Mouse (Mus musculus) liver, embryonic 15.5 days (tissue): Measurements from ENCODE around the gene Bsdc1. TPM values are rescaled to one million over a fixed set of nuclear protein-coding genes. Genes with fewer than 3 reads are reported as not detected.
A peak's percentile ranks its signal among the peaks of the same experiment; 100 is the strongest.

Experiments used
- ATAC-seq: fragments of 200-750 bp; cut with Nextera tagmentation; 2 replicates; pipeline ENCODE4 v1.8.0; 2017; ENCODE audit warnings: moderate number of reproducible peaks, mild to moderate bottlenecking, moderate library complexity; ENCODE audit not compliant: insufficient read depth
- H3K27ac ChIP-seq: fragments of 300-500 bp; sonication (generic); replicated peaks from 2 replicates; pipeline ENCODE4 v1.5.1; 2015; ENCODE audit warnings: mild to moderate bottlenecking, inconsistent platforms
- H3K27me3 ChIP-seq: fragments of 300-500 bp; sonication (generic); 2 replicates; pipeline ENCODE4 v1.6.1; 2015; ENCODE audit warnings: mild to moderate bottlenecking, inconsistent platforms
- H3K36me3 ChIP-seq: fragments of 300-500 bp; sonication (generic); replicated peaks from 2 replicates; pipeline ENCODE4 v1.6.1; 2015; ENCODE audit warnings: moderate library complexity, mild to moderate bottlenecking, inconsistent platforms
- H3K4me1 ChIP-seq: fragments of 300-500 bp; sonication (generic); replicated peaks from 2 replicates; pipeline ENCODE4 v1.6.1; 2015; ENCODE audit warnings: inconsistent platforms
- H3K4me2 ChIP-seq: fragments of 300-500 bp; sonication (generic); 2 replicates; pipeline ENCODE4 v1.6.1; 2015; ENCODE audit warnings: moderate library complexity, mild to moderate bottlenecking, inconsistent platforms
- H3K4me3 ChIP-seq: fragments of 300-500 bp; sonication (generic); replicated peaks from 2 replicates; pipeline ENCODE4 v1.5.1; 2015; ENCODE audit warnings: mild to moderate bottlenecking, inconsistent platforms
- H3K9ac ChIP-seq: fragments of 300-500 bp; sonication (generic); 2 replicates; pipeline ENCODE4 v1.6.1; 2015; ENCODE audit warnings: moderate library complexity, mild to moderate bottlenecking, inconsistent platforms
- H3K9me3 ChIP-seq: fragments of 300-500 bp; sonication (generic); replicated peaks from 2 replicates; pipeline ENCODE4 v1.6.1; 2016; ENCODE audit warnings: inconsistent platforms
- WGBS: fragments of 180-500 bp; shearing (Covaris S2); methylation state at CpG from one replicate; pipeline ENCODE4 v1.1.7; 2015; ENCODE audit warnings: mixed read lengths; ENCODE audit not compliant: insufficient replicate concordance; 5-methylcytosine and 5-hydroxymethylcytosine counted together
- polyA plus RNA-seq: library from polyadenylated mRNA; unstranded; fragments of >200 nt; fragmentation: Nextera tagmentation; extraction: Ambion mirVana; gene quantifications from 2 replicates; pipeline ENCODE4 v1.2.1, GENCODE M21; 2015

Gene Bsdc1
- polyA plus RNA-seq, 1 experiment from 2014 or later: 71.8 TPM

DNA sequence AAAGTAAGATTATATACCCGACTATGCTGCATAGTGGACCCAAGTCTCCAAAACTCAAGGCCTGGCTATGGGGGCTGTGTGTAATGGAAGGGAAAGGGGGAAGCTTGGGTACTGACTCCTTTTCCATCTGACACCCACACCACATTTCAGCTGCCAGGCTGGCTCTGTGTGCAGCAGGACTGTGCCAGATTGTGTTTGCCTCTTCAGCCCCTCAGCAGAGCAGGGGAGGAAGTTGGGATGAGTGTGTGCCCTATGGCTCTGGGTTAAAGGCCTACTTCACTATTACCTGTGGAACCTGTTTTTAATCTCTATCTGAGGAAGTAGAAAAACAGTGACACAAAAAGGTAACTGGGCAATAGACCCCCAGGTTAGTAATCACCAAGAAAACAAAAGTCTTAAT, 19.7 kb downstream of the Bsdc1 start:
- Histone ChIP-seq H3K9me3 (no peaks in the 10 kb centered on the region), H3K27me3 (no peaks in the 10 kb centered on the region), H3K4me1 (peaks cover 4% of the 10 kb centered on the region; the same call in 1 of the 2 replicates), H3K27ac (no peak overlapping the region), H3K4me2 (no peak overlapping the region), H3K9ac (no peak overlapping the region), H3K36me3 (peaks cover 100% of the 10 kb centered on the region), H3K4me3 (no peak overlapping the region)
- 83% methylated on average over 1 of the region's 1 CpGs for WGBS
- no peak for ATAC-seq

DNA sequence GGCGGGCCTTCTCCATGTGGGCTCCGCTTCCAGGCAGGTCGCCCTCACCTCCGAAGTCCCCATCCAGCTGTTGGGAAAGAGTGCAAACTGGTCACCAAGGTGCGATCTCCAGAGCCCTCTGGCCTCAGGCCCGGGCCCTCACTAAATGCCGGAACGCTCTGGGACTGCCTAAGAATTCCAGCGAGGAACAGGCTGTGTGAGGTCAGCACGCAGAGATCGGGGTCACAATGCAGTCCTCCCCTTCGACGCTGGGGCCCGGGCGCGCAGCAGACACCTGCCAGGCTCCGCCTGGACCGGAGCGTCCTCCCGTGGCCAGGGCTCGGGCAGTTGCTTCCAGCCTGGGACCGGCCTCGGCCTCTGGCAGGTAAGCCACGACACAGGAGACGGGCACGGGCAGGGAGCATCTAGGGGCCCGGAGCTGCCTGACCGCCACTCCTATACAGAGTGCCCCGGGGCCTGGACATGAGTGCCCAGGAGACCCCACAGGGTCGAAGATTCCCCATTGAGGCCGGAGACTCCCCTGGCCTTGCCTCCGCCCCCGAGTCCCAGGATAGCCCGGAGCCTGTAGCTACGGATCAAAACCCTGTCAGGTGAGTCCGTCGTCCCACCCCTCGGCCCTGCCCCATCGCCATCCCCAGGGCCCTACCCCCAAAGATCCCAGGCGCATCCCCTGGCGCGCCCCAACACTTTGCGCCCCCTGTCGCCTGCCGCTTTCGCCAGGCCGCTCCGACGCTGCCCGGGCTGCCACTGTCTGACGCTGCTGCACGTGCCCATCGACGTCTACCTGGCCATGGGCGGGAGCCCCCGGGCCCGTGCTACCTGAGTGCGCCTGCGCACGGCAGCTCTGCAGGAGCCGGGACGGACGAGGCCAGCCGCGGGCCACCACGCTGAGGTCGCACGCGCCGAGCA, 29.8 kb downstream of the Bsdc1 start, which contains the start of the genes Tssk3 and Fam229a:
Gene Tssk3 (minus strand): TSS at position 51 of the 909 bp plus-strand sequence.
Gene Fam229a (plus strand): TSS at position 219 of the 909 bp plus-strand sequence.
- H3K27me3 ChIP-seq: peaks cover 61% of the 10 kb centered on the region

DNA sequence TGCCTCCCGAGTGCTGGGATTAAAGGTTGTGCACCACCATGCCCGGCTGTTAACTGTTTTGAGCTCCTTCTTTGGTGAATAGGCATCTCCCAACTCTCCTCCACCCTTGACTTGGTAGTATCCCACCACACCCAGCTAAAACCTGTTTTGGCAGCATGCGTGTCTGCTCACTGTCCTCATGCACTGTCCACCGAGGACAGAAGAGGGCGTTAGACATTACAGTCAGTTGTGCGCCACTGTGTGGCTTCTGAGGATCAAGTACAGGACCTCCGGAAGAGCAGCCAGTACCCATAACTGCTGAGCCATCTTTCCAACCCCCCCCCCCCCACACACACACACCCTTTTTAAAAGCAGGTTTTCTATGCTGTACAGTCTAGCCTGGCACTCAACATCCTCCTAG, 33.3 kb downstream of the Bsdc1 start:
- Histone ChIP-seq H3K4me3 (no peak overlapping the region), H3K36me3 (peaks cover 5% of the 10 kb centered on the region), H3K27ac (no peak overlapping the region), H3K4me1 (peaks cover 27% of the 10 kb centered on the region), H3K9ac (no peak overlapping the region), H3K4me2 (no peak overlapping the region), H3K9me3 (no peaks in the 10 kb centered on the region), H3K27me3 (peaks cover 83% of the 10 kb centered on the region)
- 59% methylated on average over 7 of the region's 7 CpGs for WGBS
- no peak for ATAC-seq

More for the DNA sequence above, 29.8 kb downstream of the Bsdc1 start, which contains the start of the genes Tssk3 and Fam229a:
- no peaks in the 10 kb centered on the region for H3K9me3 ChIP-seq
- H3K4me1 ChIP-seq: peaks cover 19% of the 10 kb centered on the region
- peaks cover 39% of the 10 kb centered on the region for H3K36me3 ChIP-seq
- H3K27ac ChIP-seq: no peak within 1 kb of the TSS
- peak within 1 kb of the TSS; percentile 33 for H3K4me3 ChIP-seq
- 13% methylated on average over 70 of the region's 70 CpGs for WGBS
- no peak within 1 kb of the TSS for H3K9ac ChIP-seq
- peak within 1 kb of the TSS; percentile 58 for H3K4me2 ChIP-seq
- peak; percentile 51 for ATAC-seq

DNA sequence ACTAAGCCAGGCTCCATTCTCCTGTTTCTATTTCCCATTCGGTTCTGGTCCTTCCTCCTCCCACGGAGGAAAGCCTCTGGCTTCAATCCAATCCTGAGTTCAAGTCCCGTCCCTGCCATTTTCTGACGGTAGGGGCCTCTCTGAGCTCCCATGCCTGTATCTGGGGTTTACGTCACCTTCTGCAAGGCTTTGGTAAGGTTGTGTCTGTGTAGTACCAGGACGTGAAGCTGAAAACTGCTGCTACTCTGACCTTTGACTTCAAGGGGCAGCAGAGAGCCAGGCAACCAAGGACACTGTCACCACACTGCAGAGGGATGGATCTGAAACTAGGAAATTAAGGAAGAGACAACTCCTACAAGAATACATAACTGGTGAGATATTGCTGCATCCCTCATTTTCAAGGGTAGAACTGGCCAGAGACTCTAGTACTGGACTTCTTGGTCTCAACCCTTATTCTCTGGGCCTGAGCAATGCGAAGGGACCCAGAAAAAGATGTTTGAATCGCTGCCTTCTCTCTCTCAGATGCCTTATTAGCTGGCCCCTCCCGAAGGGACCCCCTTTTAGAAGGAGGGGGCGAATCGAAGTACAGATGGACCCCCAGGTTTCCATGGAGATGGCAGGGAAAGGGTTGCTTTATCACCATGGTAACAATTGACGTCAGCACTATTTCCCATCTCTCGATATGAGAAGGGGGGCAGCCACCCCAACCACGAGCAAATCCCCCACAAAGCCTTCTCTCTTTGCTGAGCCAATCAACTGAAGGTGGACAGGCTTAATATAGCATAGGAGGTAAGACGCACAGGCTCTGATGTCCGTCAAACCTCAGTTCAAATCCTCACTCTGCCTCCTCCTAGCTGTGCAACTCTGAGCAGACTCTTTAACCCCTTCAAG, 34.5 kb downstream of the Bsdc1 start:
- H3K4me1 ChIP-seq: peaks cover 39% of the 10 kb centered on the region
- H3K9me3 ChIP-seq: no peaks in the 10 kb centered on the region
- H3K27ac ChIP-seq: no peak overlapping the region; the same call in 1 of the 2 replicates
- no peak overlapping the region for H3K9ac ChIP-seq
- no peak overlapping the region; the same call in 1 of the 2 replicates for H3K4me2 ChIP-seq
- WGBS: 20% methylated on average over 16 of the region's 16 CpGs
- no peak overlapping the region for H3K4me3 ChIP-seq
- peaks cover 81% of the 10 kb centered on the region for H3K27me3 ChIP-seq
- no peak for ATAC-seq
- no peaks in the 10 kb centered on the region for H3K36me3 ChIP-seq

DNA sequence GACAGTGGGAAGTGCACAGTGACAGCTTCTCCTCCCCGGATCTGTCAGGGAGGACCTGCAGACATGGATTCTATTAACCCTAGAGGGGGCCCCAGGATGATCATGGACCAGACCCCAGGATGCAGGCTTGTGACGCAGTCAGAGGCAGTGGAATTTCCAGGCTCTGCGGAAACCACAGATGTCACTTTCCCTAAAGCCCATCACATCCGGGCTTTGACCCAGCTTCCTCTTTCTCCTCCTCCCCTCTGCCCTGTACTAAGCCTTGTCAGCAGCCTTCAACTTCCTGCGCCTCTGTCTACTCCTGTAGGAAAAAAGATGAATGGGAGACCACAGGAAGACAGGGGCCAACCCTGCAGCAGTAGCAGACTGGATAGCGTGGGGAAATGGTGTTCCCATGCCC, 35.2 kb downstream of the Bsdc1 start:
- Histone ChIP-seq H3K27ac (peak overlapping the region; percentile 45), H3K27me3 (peaks cover 76% of the 10 kb centered on the region), H3K4me1 (peaks cover 39% of the 10 kb centered on the region), H3K36me3 (no peaks in the 10 kb centered on the region), H3K4me2 (no peak overlapping the region; the same call in 1 of the 2 replicates), H3K4me3 (no peak overlapping the region), H3K9me3 (no peaks in the 10 kb centered on the region), H3K9ac (no peak overlapping the region)
- 8% methylated on average over 6 of the region's 6 CpGs for WGBS
- ATAC-seq: peak; percentile 31; the same call in 1 of the 2 replicates

DNA sequence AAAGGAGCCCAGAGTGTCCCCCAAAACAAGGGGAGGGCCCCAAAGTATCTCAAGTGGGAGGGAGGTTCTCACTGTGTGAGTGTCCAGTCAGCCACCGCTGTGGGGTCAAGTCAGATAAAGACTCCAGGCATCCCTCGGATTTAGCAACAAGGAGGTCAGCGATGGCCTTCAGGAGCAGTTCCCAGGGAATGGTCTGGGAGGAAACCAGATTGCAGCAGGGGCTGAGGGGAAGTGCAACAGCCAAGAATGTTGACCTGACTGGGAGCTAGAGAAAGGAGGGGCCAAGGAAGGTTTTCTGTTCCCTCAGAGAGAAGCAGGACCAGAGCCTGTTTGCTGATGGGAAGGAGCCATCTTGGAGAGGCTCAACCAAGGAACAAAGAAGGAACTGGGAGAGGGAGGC, 37.6 kb downstream of the Bsdc1 start:
- 55% methylated on average over 3 of the region's 3 CpGs for WGBS

DNA sequence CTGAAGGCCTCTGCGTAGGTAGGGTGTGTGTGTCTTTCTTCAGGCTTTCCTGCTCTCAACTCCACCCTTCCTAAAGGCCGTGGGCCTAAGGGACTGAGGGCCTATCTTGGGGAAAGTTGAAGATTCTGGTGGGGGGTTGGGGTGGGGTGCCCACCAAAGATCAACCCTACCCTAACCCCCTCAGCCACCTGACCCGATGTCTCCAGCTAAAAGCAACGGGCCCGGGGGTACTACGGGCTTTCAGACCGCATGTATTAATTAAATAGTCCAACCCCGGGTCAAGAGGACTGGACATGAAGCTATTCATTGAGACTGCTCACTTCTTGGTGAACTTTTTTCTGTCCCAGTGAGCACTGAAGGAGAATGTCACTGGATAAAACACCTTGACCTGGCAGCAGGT, 38.6 kb downstream of the Bsdc1 start:
- Histone ChIP-seq H3K27me3 (peaks cover 70% of the 10 kb centered on the region), H3K4me1 (peaks cover 56% of the 10 kb centered on the region), H3K4me2 (peak overlapping the region; percentile 94), H3K4me3 (peak overlapping the region; percentile 65; the same call in 1 of the 2 replicates), H3K36me3 (no peaks in the 10 kb centered on the region), H3K9me3 (no peaks in the 10 kb centered on the region), H3K27ac (peak overlapping the region; percentile 84), H3K9ac (no peak overlapping the region)
- WGBS: 73% methylated on average over 8 of the region's 8 CpGs
- no peak for ATAC-seq

More for the DNA sequence above, 37.6 kb downstream of the Bsdc1 start:
- no peak overlapping the region for H3K9ac ChIP-seq
- no peaks in the 10 kb centered on the region for H3K9me3 ChIP-seq
- H3K36me3 ChIP-seq: no peaks in the 10 kb centered on the region
- H3K4me3 ChIP-seq: no peak overlapping the region
- no peak for ATAC-seq
- H3K27ac ChIP-seq: peak overlapping the region; percentile 53; the same call in 1 of the 2 replicates
- H3K27me3 ChIP-seq: peaks cover 71% of the 10 kb centered on the region
- peaks cover 51% of the 10 kb centered on the region for H3K4me1 ChIP-seq
- H3K4me2 ChIP-seq: no peak overlapping the region

DNA sequence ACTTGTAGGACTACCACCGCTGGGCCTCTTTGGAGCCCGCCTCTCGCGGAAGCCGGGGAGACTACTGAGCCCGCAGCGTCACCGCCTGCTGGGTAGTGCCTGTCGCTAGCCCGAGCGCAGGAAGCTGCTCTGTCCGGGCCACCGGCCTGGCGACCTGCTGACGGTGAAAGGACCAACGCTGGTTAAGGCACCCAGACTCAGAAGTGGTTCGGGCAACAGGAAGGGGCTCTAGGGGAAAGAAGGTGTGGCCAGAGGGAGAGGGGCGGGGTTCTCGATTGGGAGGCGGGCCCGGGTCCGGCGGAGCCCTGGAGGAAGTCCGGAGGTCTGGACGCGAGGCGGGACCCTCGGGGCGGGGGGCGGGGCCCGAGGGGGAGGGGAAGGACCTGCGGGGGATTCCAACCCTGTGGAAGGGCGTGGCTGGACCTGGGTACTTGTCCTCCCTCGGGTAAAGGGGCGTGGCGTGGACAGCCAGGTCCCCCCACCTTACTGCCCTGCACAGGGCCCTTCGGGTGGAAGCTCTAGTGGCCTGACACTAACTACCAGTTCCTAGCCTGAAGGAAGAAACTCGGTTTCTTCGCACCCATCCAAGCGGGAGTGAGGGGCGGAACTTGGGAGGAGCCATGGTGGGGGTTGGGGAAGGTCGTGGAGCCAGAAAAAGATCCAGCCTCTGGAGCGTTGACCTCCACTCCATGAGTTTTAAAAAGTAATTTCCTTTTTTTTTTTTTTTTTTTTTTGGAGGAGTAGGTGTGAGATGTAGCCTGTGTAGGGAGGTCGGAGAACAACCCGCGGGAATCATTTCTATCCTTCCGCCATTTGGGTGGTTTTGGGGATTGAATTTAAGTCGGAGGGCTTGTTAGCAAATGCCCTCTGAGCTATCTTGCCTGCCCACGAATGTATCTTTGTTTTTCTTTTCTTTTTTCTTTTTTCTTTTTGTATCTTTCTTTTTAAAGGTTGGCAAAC, 39.5 kb downstream of the Bsdc1 start:
- ATAC-seq: peak; percentile 76
- H3K9me3 ChIP-seq: no peaks in the 10 kb centered on the region
- peak overlapping the region; percentile 94 for H3K4me2 ChIP-seq
- H3K27ac ChIP-seq: peak overlapping the region; percentile 84
- peaks cover 64% of the 10 kb centered on the region for H3K27me3 ChIP-seq
- peak overlapping the region; percentile 65 for H3K9ac ChIP-seq
- peaks cover 53% of the 10 kb centered on the region for H3K4me1 ChIP-seq
- WGBS: 2% methylated on average over 48 of the region's 49 CpGs
- H3K4me3 ChIP-seq: peak overlapping the region; percentile 65
- H3K36me3 ChIP-seq: no peaks in the 10 kb centered on the region

DNA sequence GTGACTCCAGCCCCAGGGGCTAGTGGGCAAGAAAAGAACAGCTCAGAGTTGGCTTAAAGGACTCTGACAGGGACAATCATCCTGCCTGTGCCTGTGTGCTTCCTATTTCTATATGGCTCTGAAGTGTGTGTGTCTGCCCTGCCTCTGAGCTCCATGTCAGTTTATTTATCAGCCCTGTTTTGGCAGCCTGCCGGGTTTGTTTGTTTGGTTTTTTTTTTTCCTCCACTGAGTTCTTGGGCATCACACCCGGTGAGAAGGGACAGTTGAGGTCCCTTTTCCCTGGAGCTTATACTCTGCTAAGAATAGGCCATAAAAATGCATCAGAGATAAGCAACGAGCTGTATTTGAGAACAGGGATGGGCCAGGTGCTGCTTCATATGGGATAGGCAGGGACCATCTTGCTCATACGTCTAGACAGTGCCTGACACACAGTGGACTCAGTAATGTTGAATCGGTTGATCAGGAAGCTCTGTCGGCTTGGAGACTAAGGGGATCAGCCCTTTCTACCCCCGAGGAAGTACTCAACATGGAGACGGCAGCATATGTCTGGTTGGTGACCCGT, 41.0 kb downstream of the Bsdc1 start:
- H3K36me3 ChIP-seq: no peaks in the 10 kb centered on the region
- no peak overlapping the region for H3K4me3 ChIP-seq
- no peaks in the 10 kb centered on the region for H3K9me3 ChIP-seq
- 33% methylated on average over 9 of the region's 9 CpGs for WGBS
- no peak overlapping the region for H3K4me2 ChIP-seq
- peaks cover 49% of the 10 kb centered on the region for H3K27me3 ChIP-seq
- peaks cover 43% of the 10 kb centered on the region for H3K4me1 ChIP-seq
- H3K9ac ChIP-seq: no peak overlapping the region
- no peak for ATAC-seq
- no peak overlapping the region for H3K27ac ChIP-seq
